Mouse (Mus musculus) intestine, embryonic 16.5 days (tissue): ENCODE results near the gene Ttll1. TPM values are rescaled to one million over a fixed set of nuclear protein-coding genes. Genes with fewer than 3 reads are reported as not detected.
"Not testable (repeated sequence)": the region's sequence is repeated elsewhere in the genome, so short reads cannot be mapped to it uniquely, and the experiment has no call there.

Source experiments
- ATAC-seq: fragments of 200-750 bp; cut with Nextera tagmentation; 2 replicates; pipeline ENCODE4 v1.8.0; 2017; ENCODE audit warnings: moderate TSS enrichment, moderate library complexity
- H3K27ac ChIP-seq: fragments of 300-500 bp; sonication (generic); 2 replicates; pipeline ENCODE4 v1.5.1; 2014; ENCODE audit warnings: mild to moderate bottlenecking, low read length
- H3K27me3 ChIP-seq: fragments of 300-500 bp; sonication (generic); replicated peaks from 2 replicates; pipeline ENCODE4 v1.6.1; 2014; ENCODE audit warnings: low read length, control low read depth, mixed read lengths; ENCODE audit not compliant: control insufficient read depth, insufficient read depth
- H3K36me3 ChIP-seq: fragments of 300-500 bp; sonication (generic); 2 replicates; pipeline ENCODE4 v1.6.1; 2014; ENCODE audit warnings: low read length, control low read depth; ENCODE audit not compliant: control insufficient read depth, insufficient read depth
- H3K4me1 ChIP-seq: fragments of 300-500 bp; sonication (generic); 2 replicates; pipeline ENCODE4 v1.6.1; 2014; ENCODE audit warnings: low read length, control low read depth, mixed read lengths; ENCODE audit not compliant: control insufficient read depth, insufficient read depth
- H3K4me2 ChIP-seq: fragments of 300-500 bp; sonication (generic); 2 replicates; pipeline ENCODE4 v1.6.1; 2014; ENCODE audit warnings: low read depth, low read length, control low read depth
- H3K4me3 ChIP-seq: fragments of 300-500 bp; sonication (generic); 2 replicates; pipeline ENCODE4 v1.5.1; 2014; ENCODE audit warnings: mild to moderate bottlenecking, low read length
- H3K9ac ChIP-seq: fragments of 300-500 bp; sonication (generic); 2 replicates; pipeline ENCODE4 v1.6.1; 2014; ENCODE audit warnings: low read depth, low read length
- H3K9me3 ChIP-seq: fragments of 300-500 bp; sonication (generic); 2 replicates; pipeline ENCODE4 v1.6.1; 2016; ENCODE audit warnings: low read length, control low read depth; ENCODE audit not compliant: control insufficient read depth
- WGBS: fragments of 180-500 bp; shearing (Covaris S2); extraction: QIAGEN DNeasy Blood & Tissue Kit; methylation state at CpG from one replicate; pipeline ENCODE4 v1.1.7; 2014; 5-methylcytosine and 5-hydroxymethylcytosine counted together
- polyA plus RNA-seq: library from polyadenylated mRNA; unstranded; fragments of >200 nt; fragmentation: Nextera tagmentation; extraction: Ambion mirVana; gene quantifications from 2 replicates; pipeline ENCODE4 v1.2.1, GENCODE M21; 2015

The Ttll1 gene
- polyA plus RNA-seq, 1 experiment from 2014 or later = 17.1 TPM

DNA sequence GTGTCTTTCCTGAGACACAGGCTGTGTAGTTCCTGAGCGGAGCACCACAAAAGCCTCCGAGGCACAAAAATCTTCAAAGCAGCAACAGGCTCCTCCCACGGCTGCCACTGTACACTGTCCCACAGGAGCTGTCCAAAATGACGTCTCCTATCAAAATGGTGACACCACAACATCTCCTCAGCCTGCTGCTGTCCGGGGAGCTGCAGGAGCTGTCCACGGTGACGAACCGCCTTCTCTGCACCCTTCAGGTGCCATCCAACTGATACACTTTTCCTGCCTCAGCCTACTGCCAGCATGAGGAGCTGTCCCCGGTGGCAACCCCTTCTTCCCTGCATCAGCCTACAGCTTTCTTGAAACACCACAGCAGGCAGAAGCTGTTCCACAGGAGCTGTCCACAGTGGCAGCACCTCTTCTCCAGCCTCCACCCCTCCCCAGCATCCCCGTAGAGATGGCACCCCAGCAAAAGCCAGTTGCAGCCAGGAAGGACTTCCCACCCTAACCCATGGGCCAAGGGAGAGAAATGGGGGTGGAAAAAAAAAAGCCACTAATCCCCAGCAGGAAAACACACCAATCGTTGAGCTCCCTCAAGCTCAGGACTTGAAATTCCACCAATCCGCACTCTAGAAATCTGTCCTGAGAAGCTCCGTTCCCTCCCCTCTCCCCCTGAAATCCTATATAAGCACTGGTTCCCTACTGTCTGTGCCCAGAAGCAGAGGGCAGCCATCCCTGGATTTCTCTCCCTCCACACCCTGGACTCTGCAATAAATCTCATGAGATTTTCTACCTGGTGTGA lies 2.0 kb upstream of the Ttll1 start:
- Histone ChIP-seq H3K27me3 (no peaks in the 10 kb centered on the region), H3K9me3 (no peaks in the 10 kb centered on the region), H3K4me2 (no peak overlapping the region), H3K9ac (no peak overlapping the region), H3K27ac (no peak overlapping the region), H3K4me1 (peaks cover 5% of the 10 kb centered on the region), H3K36me3 (no peaks in the 10 kb centered on the region), H3K4me3 (no peak overlapping the region)
- WGBS = 67% methylated on average over 13 of the region's 13 CpGs
- ATAC-seq = no peak

DNA sequence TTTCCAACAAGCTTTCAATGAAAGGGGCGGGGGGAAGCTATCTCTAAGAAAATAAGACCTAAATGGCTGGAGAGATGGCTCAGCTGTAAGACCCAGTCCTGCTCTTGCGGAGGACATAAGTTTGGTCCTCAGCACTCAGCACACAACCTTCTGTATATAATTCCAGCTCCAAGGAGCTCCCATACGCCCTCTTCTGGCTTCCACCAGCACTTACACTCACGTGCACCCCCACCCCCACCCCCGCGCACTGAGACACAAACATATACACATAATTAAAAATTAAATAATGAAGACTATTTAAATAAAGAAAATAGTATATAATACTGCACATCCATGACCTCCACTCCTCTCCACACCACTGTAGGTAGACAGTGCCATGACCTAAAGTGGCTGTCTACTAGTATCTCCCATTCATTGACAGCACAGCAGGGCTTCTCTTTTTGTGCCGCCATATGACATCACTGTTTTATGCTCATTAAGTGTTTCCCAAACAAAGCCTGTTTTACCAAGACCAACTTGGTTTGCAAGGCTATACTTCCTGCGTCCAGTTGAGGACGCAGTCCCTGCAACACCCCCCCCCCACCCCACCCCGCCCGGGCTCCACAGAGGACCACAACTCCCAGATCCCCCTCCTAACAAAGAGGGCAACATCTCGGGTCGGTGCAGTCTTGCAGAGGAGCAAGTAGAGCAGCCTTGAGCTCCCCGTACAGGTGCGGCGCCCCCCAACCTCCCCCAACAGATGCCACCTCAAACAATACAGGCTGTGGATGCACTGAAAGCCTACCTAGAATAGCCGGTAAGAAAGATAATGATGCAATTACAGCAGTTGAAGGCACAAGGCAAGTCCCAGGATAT lies 516 bp downstream of the Ttll1 start:
- peak; percentile 76 for ATAC-seq
- Histone ChIP-seq H3K4me1 (peaks cover 5% of the 10 kb centered on the region), H3K9me3 (no peaks in the 10 kb centered on the region), H3K36me3 (no peaks in the 10 kb centered on the region), H3K27me3 (no peaks in the 10 kb centered on the region), H3K4me3 (peak overlapping the region; percentile 69), H3K4me2 (peak overlapping the region; percentile 97), H3K9ac (peak overlapping the region; percentile 68), H3K27ac (peak overlapping the region; percentile 48)
- WGBS = 26% methylated on average over 17 of the region's 17 CpGs

DNA sequence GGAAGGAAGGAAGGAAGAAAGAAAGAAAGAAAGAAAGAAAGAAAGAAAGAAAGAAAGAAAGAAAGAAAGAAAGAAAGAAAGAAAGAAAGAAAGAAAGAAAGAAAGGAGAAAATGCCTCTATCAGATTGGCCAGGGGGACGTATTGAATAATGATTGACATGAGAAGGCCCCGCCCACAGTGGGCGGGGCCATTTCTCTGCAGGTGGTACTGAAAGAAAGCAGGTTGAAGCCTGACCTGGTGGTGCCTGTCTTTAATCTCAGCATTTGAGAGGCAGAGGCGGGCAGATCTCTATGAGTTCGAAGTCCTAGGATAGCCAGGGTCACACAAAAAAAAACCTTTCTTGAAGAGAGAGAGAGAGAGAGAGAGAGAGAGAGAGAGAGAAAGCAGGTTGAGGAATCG lies 9.2 kb downstream of the Ttll1 start:
- not testable (repeated sequence) for H3K4me3 ChIP-seq, H3K4me2 ChIP-seq, ATAC-seq, H3K36me3 ChIP-seq, H3K27ac ChIP-seq, H3K9me3 ChIP-seq, H3K4me1 ChIP-seq, H3K9ac ChIP-seq, H3K27me3 ChIP-seq
- 73% methylated on average over 6 of the region's 6 CpGs for WGBS

DNA sequence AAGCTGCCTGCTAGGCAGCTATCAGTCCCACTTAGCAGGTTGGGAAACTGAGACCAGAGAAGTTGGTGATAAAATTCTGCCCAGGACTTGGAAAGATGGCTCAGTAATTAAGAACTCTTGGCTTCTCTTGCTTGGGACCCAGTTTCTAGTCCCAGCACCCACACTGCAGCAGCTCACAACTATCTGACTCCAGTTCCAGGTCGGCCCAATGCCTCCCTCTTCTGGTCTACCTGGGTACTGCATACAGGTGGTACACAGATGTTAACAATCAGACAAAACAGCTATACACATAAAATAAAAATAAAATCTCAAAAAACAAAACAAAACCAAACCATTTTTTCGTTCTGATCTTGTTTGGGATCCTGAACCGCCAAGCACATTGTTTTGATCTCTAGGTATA lies 10.3 kb downstream of the Ttll1 start:
- H3K4me2 ChIP-seq = no peak overlapping the region
- no peak overlapping the region for H3K27ac ChIP-seq
- H3K4me1 ChIP-seq = no peaks in the 10 kb centered on the region
- H3K4me3 ChIP-seq = no peak overlapping the region
- no peak for ATAC-seq
- no peaks in the 10 kb centered on the region for H3K27me3 ChIP-seq
- H3K36me3 ChIP-seq = no peaks in the 10 kb centered on the region
- H3K9me3 ChIP-seq = no peaks in the 10 kb centered on the region
- H3K9ac ChIP-seq = no peak overlapping the region
- 60% methylated on average over 3 of the region's 3 CpGs for WGBS

DNA sequence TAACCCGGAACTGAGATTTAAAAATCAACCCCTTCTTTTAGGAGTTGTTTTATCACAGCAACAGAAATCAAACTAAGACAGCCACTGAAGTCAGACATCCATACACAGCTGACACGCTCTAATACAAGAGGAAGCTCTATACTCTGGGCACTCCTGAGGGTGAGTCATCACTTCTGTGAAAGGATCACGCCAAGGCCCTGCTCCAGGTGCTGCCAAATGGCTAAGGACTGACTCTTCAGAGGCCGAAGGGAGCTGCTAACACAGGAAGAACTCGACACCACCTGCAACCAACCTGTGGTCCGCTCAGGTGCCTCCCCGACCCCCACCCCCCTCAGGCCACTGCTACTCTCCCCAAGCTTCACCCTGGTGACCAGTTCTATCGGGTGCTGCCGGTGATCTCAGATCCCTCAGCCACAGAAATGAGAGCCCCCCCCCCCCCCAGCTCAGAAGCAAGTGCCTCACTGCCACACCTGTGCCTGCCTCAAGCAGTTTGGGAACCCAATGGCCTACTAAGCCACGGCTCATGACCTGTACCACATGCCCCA lies 11.4 kb downstream of the Ttll1 start:
- ATAC-seq = no peak
- no peak overlapping the region for H3K9ac ChIP-seq
- H3K9me3 ChIP-seq = no peaks in the 10 kb centered on the region
- H3K4me3 ChIP-seq = no peak overlapping the region
- H3K27ac ChIP-seq = no peak overlapping the region
- H3K4me2 ChIP-seq = no peak overlapping the region
- 89% methylated on average over 10 of the region's 10 CpGs for WGBS
- no peaks in the 10 kb centered on the region for H3K36me3 ChIP-seq
- H3K27me3 ChIP-seq = no peaks in the 10 kb centered on the region
- no peaks in the 10 kb centered on the region for H3K4me1 ChIP-seq

DNA sequence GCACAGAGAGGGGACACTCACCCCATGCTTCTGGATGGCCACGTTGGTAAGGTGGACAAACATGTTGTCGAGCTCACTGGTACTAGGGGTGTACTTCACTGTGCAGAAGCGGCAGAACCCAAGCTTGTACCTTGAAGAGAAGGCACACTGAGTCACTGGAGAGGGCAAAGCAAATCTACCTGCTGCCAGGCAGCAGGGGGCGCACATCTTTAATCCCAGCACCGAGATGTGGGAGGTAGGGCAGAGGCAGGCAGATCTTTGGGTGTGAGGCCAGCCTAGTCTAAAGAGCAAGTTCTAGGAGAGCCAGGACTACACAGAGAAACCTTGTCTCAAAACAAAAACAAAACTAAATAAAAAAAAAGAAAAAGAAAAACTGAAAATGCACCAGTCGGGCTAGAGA lies 13.4 kb downstream of the Ttll1 start:
- Histone ChIP-seq H3K36me3 (0 out of 2 replicates have a peak, but pooled peaks cover 3% of the 10 kb centered on the region), H3K4me2 (no peak overlapping the region), H3K4me3 (no peak overlapping the region), H3K9ac (no peak overlapping the region), H3K4me1 (no peaks in the 10 kb centered on the region), H3K27me3 (no peaks in the 10 kb centered on the region), H3K27ac (no peak overlapping the region), H3K9me3 (no peaks in the 10 kb centered on the region)
- no peak for ATAC-seq
- WGBS = 91% methylated on average over 6 of the region's 6 CpGs

DNA sequence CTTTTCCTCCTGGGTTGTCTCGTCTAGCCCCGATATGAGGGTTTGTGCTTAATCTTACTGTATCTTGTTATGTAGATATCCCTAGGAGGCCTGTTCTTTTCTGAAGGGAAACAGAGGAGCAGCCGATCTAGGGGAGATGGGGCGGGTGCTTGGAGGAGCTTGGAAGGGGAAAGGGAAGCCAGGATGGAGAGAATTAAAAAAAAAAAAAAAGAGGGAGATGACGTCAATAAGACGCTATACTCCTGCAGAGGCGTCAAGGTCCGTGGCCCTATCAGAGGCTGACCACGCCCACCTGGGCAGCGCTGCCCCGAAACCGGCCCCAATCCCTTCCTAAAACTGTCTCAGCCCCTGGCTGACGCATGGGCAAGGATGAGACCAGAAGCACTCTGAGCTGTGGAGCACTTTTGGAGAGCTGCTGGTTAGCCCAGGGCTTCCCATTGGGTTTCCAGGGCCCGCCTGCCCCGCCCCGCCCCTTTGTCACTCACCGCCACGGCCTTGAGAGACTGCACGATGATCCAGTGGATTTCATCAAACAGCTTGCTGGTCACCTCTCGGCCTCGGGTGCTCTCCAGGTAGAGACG lies 14.8 kb downstream of the Ttll1 start:
- Histone ChIP-seq H3K27me3 (no peaks in the 10 kb centered on the region), H3K9ac (no peak overlapping the region), H3K4me2 (no peak overlapping the region), H3K36me3 (0 out of 2 replicates have a peak, but pooled peaks cover 3% of the 10 kb centered on the region), H3K27ac (no peak overlapping the region), H3K4me1 (no peaks in the 10 kb centered on the region), H3K4me3 (no peak overlapping the region), H3K9me3 (no peaks in the 10 kb centered on the region)
- ATAC-seq = no peak
- 71% methylated on average over 22 of the region's 22 CpGs for WGBS

DNA sequence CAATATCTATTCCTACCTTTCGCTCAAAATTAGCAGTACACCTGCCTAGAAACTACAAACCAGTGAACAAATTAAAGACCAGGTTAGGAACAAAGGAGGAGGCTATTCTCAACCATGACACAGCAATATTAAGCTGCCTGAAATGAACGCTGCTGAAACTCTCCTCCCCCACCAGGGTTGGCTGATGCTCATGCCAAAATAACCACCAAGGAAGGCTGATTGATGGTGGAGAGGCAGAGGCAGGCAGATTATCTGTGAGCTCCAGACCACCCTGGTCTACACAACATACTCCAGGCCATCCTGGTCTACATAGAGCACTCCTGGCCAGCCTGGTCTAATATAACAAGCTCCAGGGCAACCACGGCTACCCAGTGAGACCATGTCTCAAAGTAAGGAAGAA lies 15.5 kb downstream of the Ttll1 start:
- H3K9ac ChIP-seq = no peak overlapping the region
- H3K4me1 ChIP-seq = no peaks in the 10 kb centered on the region
- H3K4me2 ChIP-seq = no peak overlapping the region
- ATAC-seq = no peak
- H3K9me3 ChIP-seq = no peaks in the 10 kb centered on the region
- no peak overlapping the region for H3K27ac ChIP-seq
- 91% methylated on average over 3 of the region's 3 CpGs for WGBS
- 0 out of 2 replicates have a peak, but pooled peaks cover 3% of the 10 kb centered on the region for H3K36me3 ChIP-seq
- no peak overlapping the region for H3K4me3 ChIP-seq
- H3K27me3 ChIP-seq = no peaks in the 10 kb centered on the region

DNA sequence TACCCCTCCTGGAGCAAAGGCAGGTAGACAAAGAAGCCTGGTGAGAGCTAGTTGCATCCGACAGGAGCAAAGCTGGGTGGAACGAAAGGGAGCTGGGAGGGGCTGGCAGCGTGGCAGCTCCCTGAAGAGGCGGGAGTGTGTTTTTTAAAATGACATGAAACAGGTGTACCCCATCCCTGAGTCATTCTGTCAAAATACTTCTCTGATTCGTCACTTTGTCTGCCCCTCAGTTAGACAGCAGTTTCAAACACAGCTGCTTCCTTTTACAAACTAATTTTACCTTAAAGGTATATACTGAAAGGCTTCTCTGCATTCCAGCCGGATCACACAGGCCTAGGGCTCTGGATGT lies 16.1 kb downstream of the Ttll1 start:
- no peaks in the 10 kb centered on the region for H3K27me3 ChIP-seq
- no peaks in the 10 kb centered on the region for H3K9me3 ChIP-seq
- H3K9ac ChIP-seq = no peak overlapping the region
- no peak for ATAC-seq
- H3K4me2 ChIP-seq = no peak overlapping the region
- 0 out of 2 replicates have a peak, but pooled peaks cover 3% of the 10 kb centered on the region for H3K36me3 ChIP-seq
- 64% methylated on average over 6 of the region's 6 CpGs for WGBS
- no peaks in the 10 kb centered on the region for H3K4me1 ChIP-seq
- H3K27ac ChIP-seq = no peak overlapping the region
- H3K4me3 ChIP-seq = no peak overlapping the region
